Mouse (Mus musculus) spleen, postnatal 14 days (tissue): Measurements from ENCODE around the gene Mex3d.

Experiments
- DNase-seq, 2 experiments: peaks; one replicate each; pipeline ENCODE4 v3.0.0; 2021 to 2022; ENCODE audit warnings: low spot score in 2 of 2

Gene Mex3d

GRCm38 (mm10) chr10:80387522-80387959 lies at the start of gene Mex3d:
TSS of gene Mex3d (minus strand) at chr10:80387659.
- DNase-seq: peak; percentile 73 to 81

GRCm38 (mm10) chr10:80436276-80436675 lies 48.8 kb upstream of the Mex3d start:
- DNase-seq: peak in 1 of 2 experiments; percentile 49

- no peak for DNase-seq
Observed at GRCm38 (mm10) chr10:80435764-80436163, 48.3 kb upstream of the Mex3d start.

GRCm38 (mm10) chr10:80434823-80435222 lies 47.4 kb upstream of the Mex3d start:
- DNase-seq: no peak

GRCm38 (mm10) chr10:80434233-80434592 lies 46.8 kb upstream of the Mex3d start:
- no peak for DNase-seq

- peak; percentile 94 to 95 for DNase-seq
Observed at GRCm38 (mm10) chr10:80433513-80434232, 46.2 kb upstream of the Mex3d start, which contains the start of gene Tcf3. TSS of gene Tcf3 (minus strand) at chr10:80433647.

GRCm38 (mm10) chr10:80432936-80433512 lies 45.6 kb upstream of the Mex3d start:
- peak in 1 of 2 experiments; percentile 39 for DNase-seq

GRCm38 (mm10) chr10:80432387-80432785 lies 44.9 kb upstream of the Mex3d start:
- DNase-seq: no peak

GRCm38 (mm10) chr10:80431570-80432386 lies 44.3 kb upstream of the Mex3d start:
- DNase-seq: no peak

- no peak for DNase-seq
Observed at GRCm38 (mm10) chr10:80430375-80430980, 43.0 kb upstream of the Mex3d start.

GRCm38 (mm10) chr10:80429800-80430199 lies 42.3 kb upstream of the Mex3d start:
- DNase-seq: peak in 1 of 2 experiments; percentile 47

GRCm38 (mm10) chr10:80425041-80425440 lies 37.6 kb upstream of the Mex3d start:
- no peak for DNase-seq

- peak; percentile 78 to 81 for DNase-seq
Observed at GRCm38 (mm10) chr10:80423562-80423961, 36.1 kb upstream of the Mex3d start.

GRCm38 (mm10) chr10:80421651-80422472 lies 34.4 kb upstream of the Mex3d start:
- peak; percentile 49 to 57 for DNase-seq

- DNase-seq: no peak
Observed at GRCm38 (mm10) chr10:80421208-80421607, 33.7 kb upstream of the Mex3d start.

GRCm38 (mm10) chr10:80420729-80421128 lies 33.3 kb upstream of the Mex3d start:
- no peak for DNase-seq

- no peak for DNase-seq
Observed at GRCm38 (mm10) chr10:80419419-80419818, 32.0 kb upstream of the Mex3d start.

GRCm38 (mm10) chr10:80418311-80418710 lies 30.9 kb upstream of the Mex3d start:
- peak in 1 of 2 experiments; percentile 54 for DNase-seq

GRCm38 (mm10) chr10:80417841-80418240 lies 30.4 kb upstream of the Mex3d start:
- DNase-seq: no peak

- no peak for DNase-seq
Observed at GRCm38 (mm10) chr10:80417371-80417770, 29.9 kb upstream of the Mex3d start.

GRCm38 (mm10) chr10:80415566-80415965 lies 28.1 kb upstream of the Mex3d start:
- DNase-seq: no peak
